Mouse (Mus musculus) naive thymus-derived CD4-positive, alpha-beta T cell, adult 5 months (primary cell): ENCODE data around the gene Gm14214. TPM values are rescaled to one million over a fixed set of nuclear protein-coding genes. Genes with fewer than 3 reads are reported as not detected.

Experiments
- polyA plus RNA-seq: library from polyadenylated mRNA; unstranded; fragments of 100-300 nt; shearing (Covaris generic); gene quantifications from one replicate; pipeline ENCODE4 v1.2.1, GENCODE M21; 2017

Gm14214 gene
- polyA plus RNA-seq = not detected

DNA sequence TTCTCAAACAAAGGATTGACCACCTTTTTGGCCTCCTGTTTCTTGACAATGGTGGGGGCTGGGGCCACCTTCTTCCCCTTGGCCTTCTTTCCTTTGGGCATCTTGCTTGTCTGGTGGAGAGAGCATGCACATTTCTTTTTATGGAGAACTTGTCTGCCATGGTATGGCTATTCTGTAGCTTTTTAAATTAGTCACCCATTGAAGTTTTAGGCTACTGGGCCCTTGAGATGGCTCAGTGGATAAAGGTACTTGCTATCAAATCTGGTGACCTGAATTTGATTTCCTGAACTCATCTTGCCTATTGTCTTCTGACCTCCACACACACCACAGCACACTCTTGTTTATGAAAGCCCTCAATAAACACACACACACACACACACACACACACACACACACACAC, at the start of gene Gm14214:
TSS of gene Gm14214 (minus strand) at position 101 of the 400 bp plus-strand sequence.

DNA sequence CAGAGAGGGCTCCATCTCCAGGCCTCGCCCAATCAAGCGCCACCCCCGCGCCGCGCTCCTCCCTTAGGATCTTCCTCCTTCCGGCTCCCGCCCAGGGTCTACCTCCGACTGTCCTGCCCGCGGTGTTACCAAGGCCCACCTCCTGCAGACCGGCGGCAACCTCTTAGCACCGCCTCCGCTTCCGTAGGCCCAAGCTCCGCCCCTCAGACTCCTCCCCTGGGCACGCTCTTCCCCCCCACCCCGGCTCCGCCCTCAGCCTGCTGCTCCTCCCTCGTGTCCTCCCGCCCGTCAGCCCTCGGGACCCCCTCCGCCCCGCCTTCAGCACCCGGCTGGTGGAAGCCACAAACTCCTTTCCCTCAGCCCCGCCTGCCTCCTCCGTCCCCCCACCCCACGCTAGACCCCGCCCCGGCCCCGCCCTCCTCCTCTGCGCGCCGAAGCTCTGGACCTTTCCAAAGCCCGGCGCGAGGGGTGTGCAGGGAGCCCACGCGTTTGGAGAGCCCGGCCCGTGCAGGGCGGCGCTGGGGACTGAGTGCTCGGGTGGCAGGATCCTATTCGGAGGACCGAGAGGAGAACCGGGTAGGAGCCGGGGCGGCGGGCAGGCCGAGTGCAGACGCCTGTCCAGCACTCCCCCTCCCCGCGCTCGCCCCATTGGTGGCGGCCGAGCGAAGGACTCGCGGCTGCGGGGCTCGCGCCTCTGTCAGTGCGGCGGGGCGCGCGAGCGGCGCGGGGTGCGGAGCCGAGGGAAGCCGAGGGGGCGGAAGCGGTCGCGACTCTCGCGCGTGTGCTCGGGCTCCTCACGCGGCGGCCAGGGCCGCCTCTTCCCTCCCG, 21.0 kb upstream of the Gm14214 start, which contains the start of the genes Raly and a:
TSS of gene Raly (plus strand) at position 441 of the 828 bp plus-strand sequence.
TSS of gene a (plus strand) at position 747 of the 828 bp plus-strand sequence.

Other genes with a start within 250 kb of the Gm14214 start
- gene 1700003F12Rik, start 222.9 kb downstream of the Gm14214 start, polyA plus RNA-seq = not detected
- not detected for gene Actl10, start 218.3 kb downstream of the Gm14214 start, polyA plus RNA-seq
- gene Necab3, start 211.1 kb downstream of the Gm14214 start, polyA plus RNA-seq = 0.65 TPM
- 3.2 TPM for gene E2f1, start 200.1 kb downstream of the Gm14214 start, polyA plus RNA-seq
- 17.0 TPM for gene Pxmp4, start 166.3 kb downstream of the Gm14214 start, polyA plus RNA-seq
- 0.91 TPM for gene Zfp341, start 156.7 kb downstream of the Gm14214 start, polyA plus RNA-seq
- not detected for gene 4930519P11Rik, start 156.6 kb downstream of the Gm14214 start, polyA plus RNA-seq
- 24.5 TPM for gene Chmp4b, start 118.3 kb downstream of the Gm14214 start, polyA plus RNA-seq
- 170 TPM for gene Raly, start 21.1 kb upstream of the Gm14214 start, polyA plus RNA-seq
- not detected for gene a, start 21.4 kb upstream of the Gm14214 start, polyA plus RNA-seq
- gene Eif2s2, start 122.9 kb upstream of the Gm14214 start, polyA plus RNA-seq = 62.3 TPM
- not detected for gene Gm14226, start 248.2 kb upstream of the Gm14214 start, polyA plus RNA-seq